Mouse (Mus musculus) liver, adult 2 months (tissue): ENCODE data around the gene Pygb.

Source experiments
- CTCF ChIP-seq: fragments of 200-500 bp; IDR thresholded peaks from 2 replicates; pipeline ENCODE4 v1.5.1; 2011; ENCODE audit warnings: low read depth, low read length, control low read depth
- POLR2A ChIP-seq: fragments of 200-500 bp; IDR thresholded peaks from 2 replicates; pipeline ENCODE4 v1.6.1; 2011; ENCODE audit warnings: low read length, control low read depth; ENCODE audit not compliant: insufficient read depth; ENCODE audit errors: extremely low read depth

DNA sequence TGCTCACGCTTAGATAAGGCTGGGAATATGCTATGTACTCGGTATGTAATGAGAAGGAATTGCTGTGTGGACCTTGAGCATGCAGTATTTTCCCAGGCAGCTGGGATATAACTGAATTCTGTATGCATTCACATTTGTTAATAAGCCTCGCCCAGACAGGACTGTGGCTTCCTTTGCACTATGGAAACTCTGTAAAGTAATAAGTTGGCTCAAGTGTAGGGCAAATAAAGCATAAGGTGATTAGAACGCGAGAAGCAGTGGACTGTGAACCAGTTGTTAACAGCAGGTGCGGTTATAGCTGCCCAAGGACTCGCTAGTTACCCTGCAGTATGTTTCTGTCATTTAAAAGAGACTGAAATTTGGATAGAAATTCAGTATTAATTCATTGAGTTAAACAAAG, 11.5 kb downstream of the Pygb start:
- TF ChIP-seq CTCF (no peak), POLR2A (no peak)
